Mouse (Mus musculus): ENCODE measurements around the gene Ccdc126. TPM values are rescaled to one million over a fixed set of nuclear protein-coding genes. Genes with fewer than 3 reads are reported as not detected.

Gene Ccdc126
- total and polyA plus RNA-seq, 3 experiments: 0.69 to 14.4 (median 7.6) TPM

- TF ChIP-seq TAL1 (conservative IDR thresholded peaks at IDR 0.05; ENCODE audit: low read depth, low read length) (no peak), GATA2 (IDR thresholded peaks at IDR 0.05; ENCODE audit: borderline replicate concordance, low read depth, low read length) (no peak), GATA1 (IDR thresholded peaks at IDR 0.05; ENCODE audit: borderline replicate concordance, low read length) (no peak), CTCF (IDR thresholded peaks at IDR 0.05; ENCODE audit: low read depth, low read length) (no peak), POLR2AphosphoS5 (IDR thresholded peaks at IDR 0.05; ENCODE audit: insufficient replicate concordance, low read depth, low read length) (no peak)
- H3K4me3 ChIP-seq (ENCODE audit: low read depth, low read length): no peak overlapping the region
- ATAC-seq (ENCODE audit: extremely low read depth, insufficient number of reproducible peaks, low FRiP score, poor library complexity, severe bottlenecking) (no peak), DNase-seq (ENCODE audit: low spot score) (no peak)
- peaks cover 20% of the 10 kb centered on the region for H3K36me3 ChIP-seq (replicated peaks)
- H3K27me3 ChIP-seq (ENCODE audit: insufficient read depth, low read length): peaks cover 2% of the 10 kb centered on the region; the same call in 1 of the 2 replicates
- H3K4me1 ChIP-seq (ENCODE audit: insufficient read depth, low read depth, low read length): no peaks in the 10 kb centered on the region
- H3K9me3 ChIP-seq (replicated peaks): no peaks in the 10 kb centered on the region
Measured at GRCm38 (mm10) chr6:49332060-49332370, 12.9 kb downstream of the Ccdc126 start.

- ATAC-seq (ENCODE audit: extremely low read depth, insufficient number of reproducible peaks, low FRiP score, poor library complexity, severe bottlenecking): no peak
- peaks cover 37% of the 10 kb centered on the region for H3K36me3 ChIP-seq (replicated peaks)
- DNase-seq (ENCODE audit: low spot score): no peak
- H3K4me3 ChIP-seq (ENCODE audit: low read depth, low read length): no peak overlapping the region
- no peaks in the 10 kb centered on the region for H3K4me1 ChIP-seq (ENCODE audit: insufficient read depth, low read depth, low read length)
- TF ChIP-seq GATA2 (IDR thresholded peaks at IDR 0.05; ENCODE audit: borderline replicate concordance, low read depth, low read length): no peak
- H3K9me3 ChIP-seq (replicated peaks): no peaks in the 10 kb centered on the region
- no peaks in the 10 kb centered on the region for H3K27me3 ChIP-seq (ENCODE audit: insufficient read depth, low read length)
Measured at GRCm38 (mm10) chr6:49338566-49338965, 19.5 kb downstream of the Ccdc126 start.

DNA sequence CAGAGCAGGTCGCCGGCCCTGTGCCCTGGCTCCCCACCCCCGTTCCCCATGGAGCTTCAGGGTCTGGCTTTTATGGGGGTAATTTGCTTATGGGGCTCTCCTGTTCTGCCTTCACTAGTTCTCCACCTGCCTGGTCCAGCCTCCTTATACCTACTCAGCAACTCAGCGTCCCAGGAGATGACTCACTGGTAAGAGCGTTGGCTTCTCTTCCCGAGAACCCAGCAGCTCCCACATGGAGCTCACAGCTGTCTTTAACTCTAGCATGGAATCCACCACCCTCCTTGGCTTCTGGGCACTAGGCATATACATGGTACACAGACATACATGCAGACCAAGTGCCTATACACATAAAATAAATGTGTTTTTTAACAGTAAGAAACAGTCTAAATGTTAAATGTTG lies 20.1 kb downstream of the Ccdc126 start:
- no peaks in the 10 kb centered on the region for H3K4me1 ChIP-seq (ENCODE audit: insufficient read depth, low read depth, low read length)
- no peak for DNase-seq (ENCODE audit: low spot score)
- peaks cover 31% of the 10 kb centered on the region for H3K36me3 ChIP-seq (replicated peaks)
- H3K27me3 ChIP-seq (ENCODE audit: insufficient read depth, low read length): no peaks in the 10 kb centered on the region
- TF ChIP-seq POLR2AphosphoS5 (IDR thresholded peaks at IDR 0.05; ENCODE audit: insufficient replicate concordance, low read depth, low read length) (no peak), GATA2 (IDR thresholded peaks at IDR 0.05; ENCODE audit: borderline replicate concordance, low read depth, low read length) (no peak), GATA1 (IDR thresholded peaks at IDR 0.05; ENCODE audit: borderline replicate concordance, low read length) (no peak), TAL1 (conservative IDR thresholded peaks at IDR 0.05; ENCODE audit: low read depth, low read length) (no peak), CTCF (IDR thresholded peaks at IDR 0.05; ENCODE audit: low read depth, low read length) (no peak)
- ATAC-seq (ENCODE audit: extremely low read depth, insufficient number of reproducible peaks, low FRiP score, poor library complexity, severe bottlenecking): no peak
- H3K4me3 ChIP-seq (ENCODE audit: low read depth, low read length): no peak overlapping the region
- H3K9me3 ChIP-seq (replicated peaks): no peaks in the 10 kb centered on the region

GRCm38 (mm10) chr6:49343737-49344469 lies 24.8 kb downstream of the Ccdc126 start:
- H3K9me3 ChIP-seq (replicated peaks): no peaks in the 10 kb centered on the region
- ATAC-seq (ENCODE audit: extremely low read depth, insufficient number of reproducible peaks, low FRiP score, poor library complexity, severe bottlenecking) (no peak), DNase-seq (ENCODE audit: low spot score) (no peak)
- H3K4me3 ChIP-seq (ENCODE audit: low read depth, low read length): no peak overlapping the region
- H3K36me3 ChIP-seq (replicated peaks): peaks cover 6% of the 10 kb centered on the region
- H3K4me1 ChIP-seq (ENCODE audit: insufficient read depth, low read depth, low read length): no peaks in the 10 kb centered on the region
- TF ChIP-seq GATA1 (IDR thresholded peaks at IDR 0.05; ENCODE audit: borderline replicate concordance, low read length): no peak
- no peak for TF ChIP-seq GATA2 (IDR thresholded peaks at IDR 0.05; ENCODE audit: borderline replicate concordance, low read depth, low read length)
- no peak for TF ChIP-seq POLR2AphosphoS5 (IDR thresholded peaks at IDR 0.05; ENCODE audit: insufficient replicate concordance, low read depth, low read length)
- no peak for TF ChIP-seq TAL1 (conservative IDR thresholded peaks at IDR 0.05; ENCODE audit: low read depth, low read length)
- TF ChIP-seq CTCF (IDR thresholded peaks at IDR 0.05; ENCODE audit: low read depth, low read length): no peak
- peaks cover 8% of the 10 kb centered on the region for H3K27me3 ChIP-seq (ENCODE audit: insufficient read depth, low read length)

DNA sequence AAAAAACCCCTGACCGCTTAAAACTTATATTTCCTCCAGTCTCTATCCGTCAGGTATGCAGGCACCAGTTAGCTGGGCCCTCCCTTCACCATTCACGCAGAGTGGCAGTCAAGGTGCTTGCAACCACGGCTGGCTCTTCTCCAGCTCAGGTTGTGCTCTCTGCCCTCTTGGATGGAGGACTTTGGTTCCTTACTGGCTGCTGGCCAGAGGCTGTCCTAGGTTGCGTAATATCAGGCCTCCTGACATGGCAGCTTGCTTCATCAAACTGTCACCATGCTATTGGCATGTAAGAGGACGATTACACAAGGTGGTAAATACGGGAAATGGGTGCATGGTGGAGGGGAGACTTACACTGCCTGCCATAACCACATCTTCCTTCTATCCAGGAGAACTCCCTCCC lies 30.8 kb downstream of the Ccdc126 start:
- Histone ChIP-seq H3K4me1 (ENCODE audit: insufficient read depth, low read depth, low read length) (no peaks in the 10 kb centered on the region), H3K9me3 (replicated peaks) (no peaks in the 10 kb centered on the region), H3K27me3 (ENCODE audit: insufficient read depth, low read length) (peaks cover 22% of the 10 kb centered on the region), H3K4me3 (ENCODE audit: low read depth, low read length) (no peak overlapping the region), H3K36me3 (replicated peaks) (no peaks in the 10 kb centered on the region)
- ATAC-seq (ENCODE audit: extremely low read depth, insufficient number of reproducible peaks, low FRiP score, poor library complexity, severe bottlenecking) (no peak), DNase-seq (ENCODE audit: low spot score) (no peak)
- no peak for TF ChIP-seq GATA2 (IDR thresholded peaks at IDR 0.05; ENCODE audit: borderline replicate concordance, low read depth, low read length)
- no peak for TF ChIP-seq TAL1 (conservative IDR thresholded peaks at IDR 0.05; ENCODE audit: low read depth, low read length)
- TF ChIP-seq GATA1 (IDR thresholded peaks at IDR 0.05; ENCODE audit: borderline replicate concordance, low read length): no peak

DNA sequence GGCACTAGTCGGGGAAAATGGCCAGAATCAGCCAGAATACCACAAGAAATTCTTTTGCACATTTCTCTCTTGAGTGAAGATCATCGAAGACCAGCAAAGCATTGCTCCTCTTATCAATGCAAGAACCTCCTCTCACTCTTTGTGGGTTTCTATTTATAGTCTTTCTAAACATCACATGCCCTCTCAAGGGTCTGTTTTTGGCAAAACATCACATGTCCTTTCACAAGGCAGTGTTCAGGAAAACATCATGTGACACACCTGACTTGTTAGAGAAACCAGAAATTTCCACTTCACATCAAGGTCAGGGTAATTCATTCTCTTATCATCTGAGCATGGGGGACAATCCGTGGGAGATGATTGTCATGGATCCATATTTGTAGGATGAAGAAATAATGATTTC lies 35.5 kb downstream of the Ccdc126 start:
- DNase-seq (ENCODE audit: low spot score) (no peak), ATAC-seq (ENCODE audit: extremely low read depth, insufficient number of reproducible peaks, low FRiP score, poor library complexity, severe bottlenecking) (no peak)
- H3K4me3 ChIP-seq (ENCODE audit: low read depth, low read length): no peak overlapping the region
- no peaks in the 10 kb centered on the region for H3K36me3 ChIP-seq (replicated peaks)
- no peaks in the 10 kb centered on the region for H3K9me3 ChIP-seq (replicated peaks)
- H3K27me3 ChIP-seq (ENCODE audit: insufficient read depth, low read length): peaks cover 19% of the 10 kb centered on the region
- H3K4me1 ChIP-seq (ENCODE audit: insufficient read depth, low read depth, low read length): no peaks in the 10 kb centered on the region
- TF ChIP-seq CTCF (IDR thresholded peaks at IDR 0.05; ENCODE audit: low read depth, low read length) (no peak), GATA1 (IDR thresholded peaks at IDR 0.05; ENCODE audit: borderline replicate concordance, low read length) (no peak), GATA2 (IDR thresholded peaks at IDR 0.05; ENCODE audit: borderline replicate concordance, low read depth, low read length) (no peak), POLR2AphosphoS5 (IDR thresholded peaks at IDR 0.05; ENCODE audit: insufficient replicate concordance, low read depth, low read length) (no peak), TAL1 (conservative IDR thresholded peaks at IDR 0.05; ENCODE audit: low read depth, low read length) (no peak)

Measured in G1E (cell line).